Mouse (Mus musculus): ENCODE results near the gene Hlcs.

Hlcs gene

GRCm38 (mm10) chr16:94095109-94095822 is 218.1 kb downstream of the Hlcs start:
- DNase-seq (ENCODE audit: low read depth, low spot score), result no peak

GRCm38 (mm10) chr16:94094251-94095108 is 218.9 kb downstream of the Hlcs start:
- no peak for DNase-seq (ENCODE audit: low read depth, low spot score)

GRCm38 (mm10) chr16:94093151-94093863 is 220.1 kb downstream of the Hlcs start:
- DNase-seq (ENCODE audit: low read depth, low spot score), result no peak

GRCm38 (mm10) chr16:94092511-94093150 is 220.7 kb downstream of the Hlcs start:
- no peak for DNase-seq (ENCODE audit: low read depth, low spot score)

- no peak for DNase-seq (ENCODE audit: low read depth, low spot score)
Observed at GRCm38 (mm10) chr16:94088819-94089692, 224.3 kb downstream of the Hlcs start.

GRCm38 (mm10) chr16:94088226-94088748 is 225.1 kb downstream of the Hlcs start:
- no peak for DNase-seq (ENCODE audit: low read depth, low spot score)

GRCm38 (mm10) chr16:94087570-94088225 is 225.7 kb downstream of the Hlcs start:
- DNase-seq (ENCODE audit: low read depth, low spot score), result no peak

- no peak for DNase-seq (ENCODE audit: low read depth, low spot score)
Observed at GRCm38 (mm10) chr16:94086701-94087569, 226.4 kb downstream of the Hlcs start.

GRCm38 (mm10) chr16:94085603-94086285 is 227.6 kb downstream of the Hlcs start:
- DNase-seq (ENCODE audit: low read depth, low spot score), result no peak

GRCm38 (mm10) chr16:94084711-94085602 is 228.4 kb downstream of the Hlcs start, which contains the start of gene Sim2:
TSS of gene Sim2 (plus strand) at chr16:94084931.
- DNase-seq (ENCODE audit: low read depth, low spot score), result no peak

GRCm38 (mm10) chr16:94083848-94084525 is 229.4 kb downstream of the Hlcs start:
- DNase-seq (ENCODE audit: low read depth, low spot score), result no peak

- no peak for DNase-seq (ENCODE audit: low read depth, low spot score)
Observed at GRCm38 (mm10) chr16:94082960-94083847, 230.2 kb downstream of the Hlcs start.

GRCm38 (mm10) chr16:94081996-94082708 is 231.2 kb downstream of the Hlcs start:
- no peak for DNase-seq (ENCODE audit: low read depth, low spot score)

- no peak for DNase-seq (ENCODE audit: low read depth, low spot score)
Observed at GRCm38 (mm10) chr16:94081596-94081995, 231.8 kb downstream of the Hlcs start.
